Mouse (Mus musculus) embryo, embryonic 11.5 days (tissue): ENCODE results near the gene Glyctk.

Experiments
- DNase-seq: peaks from one replicate; pipeline ENCODE4 v3.0.0-alpha.2; 2012; ENCODE audit warnings: low read depth, low spot score

Glyctk gene

DNA sequence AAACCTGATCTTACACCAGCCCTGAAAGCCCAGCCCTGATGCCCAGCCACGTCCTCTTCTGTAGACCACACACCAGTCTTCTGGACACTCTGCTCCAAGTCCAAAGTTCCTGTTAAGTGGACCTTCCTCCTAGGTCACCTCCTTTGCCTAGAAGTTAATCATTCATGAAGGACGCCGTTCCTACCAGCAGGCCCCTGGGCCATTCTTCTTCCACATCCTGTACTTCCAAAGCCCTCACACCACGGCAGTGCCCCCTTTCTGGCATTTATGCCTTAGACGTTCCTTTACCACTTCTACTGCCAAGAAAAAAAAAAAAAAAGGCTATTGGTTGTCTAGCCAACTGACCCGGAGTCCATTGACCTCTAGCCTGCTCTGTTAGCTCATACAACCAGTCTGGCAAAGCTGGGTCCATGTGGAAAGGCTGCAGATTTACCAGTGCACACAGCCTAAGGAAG lies at the start of gene Glyctk:
Glyctk (minus strand) TSS at position 102 of the 455 bp plus-strand sequence.
- DNase-seq = no peak

DNA sequence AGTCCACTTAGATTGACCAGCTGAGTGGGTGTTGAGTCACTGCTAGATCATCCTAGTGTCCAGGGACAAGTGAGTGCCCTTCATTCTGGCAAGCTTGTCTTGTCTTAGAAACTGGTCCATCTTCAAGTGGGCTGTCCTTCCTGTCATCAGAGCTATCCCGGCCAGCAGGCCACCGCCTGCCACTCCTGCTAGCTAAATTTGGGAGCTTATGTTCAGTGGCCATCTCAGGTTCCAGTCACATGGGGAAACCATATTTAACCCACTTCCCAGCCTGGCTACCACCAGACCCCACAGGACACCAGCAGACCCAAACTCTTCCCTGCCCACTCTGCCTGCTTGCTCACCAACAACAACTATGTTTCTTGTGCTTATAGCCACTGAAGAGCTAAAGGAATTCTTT lies 48.6 kb upstream of the Glyctk start:
- no peak for DNase-seq

DNA sequence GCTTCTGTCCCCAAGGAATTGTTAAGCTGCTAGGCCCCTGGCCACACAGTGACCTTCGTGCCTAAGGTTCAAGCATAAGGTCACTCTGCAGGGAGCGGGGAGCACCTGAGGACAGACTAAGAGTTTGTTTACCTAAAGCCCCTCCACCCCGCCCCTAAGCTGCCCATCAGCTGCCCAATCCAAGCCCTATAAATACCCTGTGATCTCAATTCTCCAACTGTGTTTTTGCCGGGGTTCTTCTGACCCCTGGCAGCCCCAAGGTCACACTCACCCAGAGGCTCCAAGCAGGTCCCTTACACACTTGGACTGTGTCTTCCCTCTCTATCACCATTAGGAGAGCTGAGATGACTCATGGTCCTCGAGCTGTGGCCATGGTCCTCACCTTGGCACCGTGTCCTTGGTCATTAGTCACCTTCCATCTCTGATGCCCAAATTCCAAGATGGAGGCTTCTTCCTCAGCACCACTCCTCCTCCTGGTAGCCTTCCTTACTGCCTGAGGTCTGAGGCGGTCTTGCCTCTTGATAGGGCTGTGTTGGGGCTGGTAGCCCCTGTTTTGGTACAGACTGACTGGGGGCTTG lies 47.9 kb upstream of the Glyctk start:
- no peak for DNase-seq

DNA sequence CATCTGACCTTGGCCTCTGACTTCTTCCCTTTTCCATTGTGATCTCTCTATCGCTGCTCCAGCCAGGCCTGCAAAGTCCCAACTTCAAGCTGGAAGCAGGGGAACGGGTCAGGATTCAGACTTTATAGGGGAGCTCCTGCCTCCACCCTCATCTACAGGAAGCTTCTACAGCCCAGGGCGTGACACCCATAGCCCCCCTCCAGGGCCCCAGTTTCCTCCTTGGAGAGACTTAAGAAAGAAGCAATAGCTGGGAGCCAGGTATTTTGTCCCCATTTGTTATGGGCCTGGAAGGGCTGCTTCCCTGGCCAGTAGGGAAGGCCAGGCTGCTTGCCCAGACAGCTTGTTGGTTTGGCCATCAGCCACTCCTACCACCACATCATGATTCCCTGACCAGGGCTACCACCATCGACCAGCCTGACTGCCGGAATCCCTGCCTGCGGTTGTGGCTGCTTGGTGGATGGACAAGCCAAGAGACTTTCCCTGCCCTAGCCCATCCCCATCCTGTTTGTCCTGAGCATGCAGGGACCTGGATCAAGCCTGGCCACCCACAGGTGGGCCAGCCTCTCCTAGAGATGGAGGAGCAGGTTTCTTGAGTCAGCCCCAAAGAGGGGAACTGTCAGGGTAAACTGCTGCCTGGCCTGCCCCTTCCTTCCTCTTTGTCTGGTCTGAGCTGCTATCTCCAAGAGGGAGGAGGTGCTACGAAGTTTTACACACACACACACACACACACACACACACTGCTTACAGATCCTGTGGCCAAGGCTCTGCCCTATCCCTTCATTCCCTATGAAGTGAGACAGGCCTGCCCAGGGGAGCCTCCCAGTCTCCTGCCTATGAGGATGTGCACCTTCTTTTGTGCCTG lies 46.3 kb upstream of the Glyctk start:
- DNase-seq = no peak

DNA sequence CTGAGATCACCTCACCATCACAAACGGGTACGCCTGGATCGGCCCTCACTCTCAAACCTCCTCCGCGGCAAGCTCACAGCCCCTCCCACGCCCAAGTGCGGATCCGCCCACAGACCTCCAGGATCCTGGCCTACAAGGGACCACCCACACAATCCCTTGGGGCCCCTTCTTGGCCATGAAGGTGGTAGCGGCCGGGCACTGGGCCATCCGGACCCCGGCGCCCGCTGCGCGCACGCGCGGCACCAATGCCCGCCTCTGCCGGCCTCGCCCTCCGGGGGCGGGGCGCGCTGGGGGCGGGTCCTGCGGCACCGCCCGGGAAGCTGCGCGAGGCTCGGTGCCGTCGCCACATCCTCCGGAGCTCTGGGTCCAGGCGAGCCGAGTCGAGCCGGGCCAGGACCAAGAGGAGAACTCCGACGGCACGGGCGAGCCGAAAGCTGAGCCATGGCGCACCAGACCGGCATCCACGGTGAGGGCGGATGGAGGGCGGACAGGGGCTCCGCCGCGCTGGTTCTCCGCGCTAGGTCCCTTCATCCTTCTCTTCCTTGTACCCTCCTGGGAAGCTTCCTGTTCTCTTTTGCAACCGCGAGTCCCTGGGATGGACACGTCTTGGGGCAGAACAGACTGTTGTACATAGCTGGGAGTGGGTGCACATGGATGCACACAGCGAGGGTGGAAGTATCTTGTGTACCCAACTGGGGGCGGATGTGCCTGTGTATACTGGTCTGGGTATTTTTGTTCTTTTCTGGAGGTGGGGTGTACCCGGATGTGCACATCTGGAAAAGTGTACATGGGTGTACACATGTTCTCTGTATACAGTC lies 45.1 kb upstream of the Glyctk start, which contains the start of gene Twf2:
Twf2 (plus strand) TSS at position 290 of the 818 bp plus-strand sequence.
- DNase-seq = peak; percentile 87

DNA sequence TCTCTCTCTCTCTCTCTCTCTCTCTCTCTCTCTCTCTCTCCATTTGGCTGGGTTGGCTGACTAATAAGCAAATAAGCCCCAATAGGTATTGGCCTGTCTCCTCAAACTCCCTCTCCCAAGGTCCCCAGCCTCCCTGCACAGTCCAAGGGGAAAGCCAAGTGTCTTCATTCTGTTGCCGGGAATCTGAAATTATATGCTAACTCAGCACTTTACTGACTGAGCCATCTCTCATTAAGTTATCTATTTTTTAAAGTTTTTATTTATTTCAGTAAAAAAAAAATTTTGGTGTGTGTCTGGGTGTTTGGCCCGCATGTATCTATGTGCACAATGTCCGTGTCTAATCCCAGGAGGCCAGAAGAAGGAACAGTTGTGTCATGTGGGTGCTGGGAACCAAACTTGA lies 44.0 kb upstream of the Glyctk start:
- DNase-seq = no peak

DNA sequence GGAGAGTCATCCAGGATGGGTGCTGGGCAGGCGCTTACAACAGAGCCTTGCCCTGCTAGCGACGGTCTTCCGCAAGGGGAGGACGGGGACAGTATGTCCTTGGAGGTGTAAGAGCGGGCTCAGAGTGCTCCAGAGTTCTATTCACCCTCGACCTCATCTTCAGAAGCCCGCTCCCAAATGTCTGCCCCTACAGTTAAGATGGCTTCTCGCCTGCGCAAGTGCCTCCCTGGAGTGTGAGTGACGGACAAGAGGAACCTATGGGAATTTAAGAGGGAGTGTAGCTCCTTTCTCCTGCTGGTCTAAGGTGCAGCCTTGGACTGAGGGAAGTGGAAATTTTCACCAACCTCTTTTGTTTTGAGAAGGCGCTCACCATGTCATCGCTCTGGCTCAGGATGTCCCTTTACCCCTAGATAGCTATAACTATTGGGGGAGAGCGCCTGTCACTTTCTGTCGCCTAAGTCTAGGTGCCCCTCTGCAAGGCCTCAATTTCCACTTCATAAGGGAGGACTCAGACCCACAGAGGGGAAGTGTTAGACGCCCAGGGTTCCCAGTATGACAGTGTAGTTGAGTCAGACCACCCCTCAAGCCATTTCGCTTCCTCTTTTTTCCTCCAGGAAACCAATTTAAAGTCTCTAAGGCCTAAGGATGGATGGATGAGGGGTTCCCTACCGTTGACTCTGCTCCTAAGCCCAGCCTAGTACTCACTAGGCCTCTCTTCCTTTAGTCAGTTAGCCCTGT lies 41.8 kb upstream of the Glyctk start, which contains the start of gene Ppm1m:
Ppm1m (minus strand) TSS at position 212 of the 738 bp plus-strand sequence.
- no peak for DNase-seq

DNA sequence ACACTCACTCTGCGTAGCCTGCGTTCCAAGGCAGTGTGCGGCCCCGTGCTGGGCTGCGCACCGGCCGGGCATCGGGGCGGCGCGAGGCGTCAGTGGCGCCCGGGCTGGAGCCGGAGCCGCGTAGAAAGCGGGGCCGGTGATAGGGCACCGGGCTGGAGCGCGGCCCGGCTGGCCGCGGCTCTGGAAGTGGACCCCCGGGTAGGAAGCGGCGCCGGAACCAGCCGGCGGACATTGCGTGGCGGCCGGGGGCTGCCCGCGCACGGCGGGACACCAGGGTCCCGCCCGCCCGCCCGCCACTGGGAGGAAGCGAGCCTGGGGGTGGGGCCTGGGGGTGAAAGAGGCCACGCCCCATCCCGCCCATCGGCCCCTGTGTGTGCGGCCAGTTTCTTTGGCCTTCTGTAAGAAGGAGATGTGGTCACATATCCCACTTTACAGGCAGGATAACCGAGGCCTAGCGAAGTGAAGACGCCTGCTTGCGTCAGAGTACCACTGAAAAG lies 41.1 kb upstream of the Glyctk start:
- DNase-seq = peak; percentile 37

DNA sequence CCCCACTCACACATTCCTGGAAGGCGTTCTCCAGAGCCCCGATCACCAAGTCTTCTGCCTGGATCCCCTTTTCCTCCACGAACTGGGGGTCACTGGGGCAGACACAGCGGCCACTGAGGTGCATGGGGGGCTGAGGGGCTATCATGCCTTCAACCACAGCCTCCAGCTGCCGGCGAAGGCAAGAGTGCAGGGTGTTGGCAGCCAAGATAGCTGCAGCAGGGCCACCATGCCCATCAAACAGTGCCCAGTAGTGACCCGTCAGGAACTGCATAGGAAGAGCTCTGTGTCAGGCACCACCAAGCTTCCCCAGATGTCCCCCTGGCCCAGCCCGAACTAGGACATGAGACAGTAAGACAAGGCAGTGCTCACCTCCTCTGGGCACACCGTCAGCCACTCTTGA lies 39.8 kb upstream of the Glyctk start:
- DNase-seq = no peak

DNA sequence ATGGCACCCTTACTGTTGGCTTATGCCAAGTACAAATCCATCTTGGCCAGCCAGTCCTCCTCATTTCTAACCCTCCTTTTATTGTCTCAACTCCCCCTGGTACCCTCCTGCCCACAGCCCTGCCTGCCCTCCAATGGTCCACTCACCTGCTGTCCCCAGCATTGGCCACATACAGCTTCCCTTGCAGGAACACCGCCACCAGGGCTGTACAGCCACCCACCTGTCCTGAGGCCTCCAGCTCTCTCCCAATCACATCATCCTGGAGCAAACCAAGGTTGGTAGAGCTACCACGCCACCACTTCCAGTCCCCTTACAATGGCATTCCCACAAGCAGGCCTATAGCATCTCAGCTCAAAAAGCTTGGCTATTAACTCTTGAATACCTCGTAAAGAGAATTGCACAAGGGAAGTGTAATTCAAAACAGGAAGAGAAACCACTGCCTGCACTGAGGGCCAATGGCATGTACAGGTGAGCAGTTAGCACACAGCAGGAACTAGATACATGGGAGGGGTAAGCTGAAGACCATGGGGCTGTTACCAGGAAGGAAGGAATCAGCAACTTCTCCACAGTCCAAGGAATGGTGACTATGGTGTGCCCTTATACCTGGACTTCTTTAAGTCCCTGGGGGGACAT lies 39.3 kb upstream of the Glyctk start:
- DNase-seq = no peak

DNA sequence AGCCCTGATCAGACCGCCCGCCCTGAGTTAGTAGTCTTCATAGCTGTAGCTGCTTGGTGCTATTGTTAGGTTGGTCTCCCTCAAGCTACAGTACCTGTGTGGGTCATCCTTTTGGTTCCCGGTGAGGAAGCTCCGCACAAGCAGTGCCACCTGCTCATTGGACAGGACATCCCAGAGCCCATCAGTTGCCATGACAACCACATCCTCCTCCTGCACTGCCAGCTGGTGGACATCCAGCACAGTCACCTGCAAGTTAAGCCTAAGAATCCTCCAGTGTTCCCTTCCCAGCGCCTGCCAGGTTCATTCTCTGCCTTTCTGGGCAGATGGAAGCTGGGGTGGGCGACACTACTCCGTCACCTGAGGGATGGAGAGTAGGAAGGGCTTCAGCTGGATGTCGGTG lies 37.8 kb upstream of the Glyctk start:
- DNase-seq = no peak

DNA sequence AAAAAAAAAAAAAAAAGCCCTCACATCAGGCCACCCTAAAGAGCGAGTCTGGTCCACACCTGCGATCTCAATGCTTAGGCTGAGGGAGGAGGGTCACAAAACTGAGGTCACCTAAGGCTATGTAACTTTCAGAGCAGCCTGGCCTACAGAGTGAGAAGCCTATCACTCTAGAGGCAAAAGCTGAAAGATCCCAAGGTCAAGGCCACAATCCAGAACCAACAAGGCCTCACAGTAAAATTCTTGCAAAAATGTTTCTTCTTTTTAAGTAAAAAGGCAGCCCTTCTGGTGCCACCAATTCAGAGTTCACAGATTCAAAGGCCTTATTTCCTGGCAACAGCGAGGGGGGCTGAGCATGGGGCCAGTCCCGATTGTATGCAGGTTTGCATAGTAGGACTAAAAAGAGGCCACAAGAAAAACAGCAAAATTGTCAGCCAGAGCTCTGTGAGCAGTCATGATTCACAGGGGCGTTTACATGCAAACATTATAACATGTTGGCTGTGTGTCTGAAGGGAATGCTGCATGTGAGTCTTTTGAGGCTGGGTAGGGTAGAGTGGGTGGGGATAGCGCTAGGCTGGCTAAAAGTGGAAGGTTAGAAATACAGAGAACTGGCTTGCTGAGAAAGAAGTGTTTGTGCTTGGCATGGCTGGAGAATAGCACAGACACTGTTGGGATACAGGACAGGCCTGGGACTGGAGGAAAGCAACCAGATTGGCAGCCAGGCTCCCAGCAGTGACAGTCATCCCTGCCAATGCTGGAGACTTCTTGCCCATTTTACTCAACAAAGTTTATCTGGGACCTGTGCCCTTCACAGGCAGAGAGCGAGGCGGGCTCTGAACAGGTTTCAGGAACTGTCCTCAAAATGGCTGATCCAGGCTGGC lies 36.2 kb upstream of the Glyctk start:
- DNase-seq = no peak

DNA sequence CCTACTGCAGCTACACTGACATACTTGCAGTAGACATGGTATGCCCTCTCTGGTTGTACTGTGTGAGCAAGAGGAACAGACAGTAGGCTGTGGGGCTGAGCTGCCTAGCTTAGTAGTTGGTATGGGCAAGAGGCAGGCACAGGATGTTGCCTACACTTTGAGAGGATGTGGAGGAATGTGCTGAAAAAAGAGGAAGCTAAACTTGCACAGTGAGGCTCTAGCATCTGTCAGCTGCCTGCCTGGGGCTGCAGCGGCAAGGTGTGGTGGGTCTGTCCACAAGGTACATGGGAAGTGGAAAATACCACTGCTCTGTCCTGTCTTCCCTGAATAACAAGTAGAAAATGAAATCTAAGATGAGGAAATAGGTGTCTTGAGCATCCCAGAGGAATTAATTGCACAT lies 35.1 kb upstream of the Glyctk start:
- DNase-seq = no peak

DNA sequence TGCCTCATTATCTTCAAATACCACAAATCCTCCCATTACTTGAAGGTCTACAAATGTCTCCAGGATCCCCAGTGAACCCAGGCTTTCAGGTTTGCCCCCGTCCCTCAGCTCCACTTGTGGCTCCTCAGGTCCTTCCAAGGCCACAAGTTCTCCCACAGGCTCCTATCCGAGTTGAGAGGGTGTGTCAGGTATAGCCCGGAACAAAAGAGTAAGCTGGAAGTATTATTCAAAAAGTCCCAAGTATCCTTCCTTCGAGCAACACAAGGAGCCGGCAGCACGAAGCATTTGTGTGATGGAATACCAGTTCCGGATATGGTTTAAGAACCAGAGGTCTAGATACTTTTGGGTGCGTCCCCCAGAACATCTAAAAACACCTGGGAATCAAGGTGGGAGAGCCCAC lies 34.1 kb upstream of the Glyctk start:
- no peak for DNase-seq

DNA sequence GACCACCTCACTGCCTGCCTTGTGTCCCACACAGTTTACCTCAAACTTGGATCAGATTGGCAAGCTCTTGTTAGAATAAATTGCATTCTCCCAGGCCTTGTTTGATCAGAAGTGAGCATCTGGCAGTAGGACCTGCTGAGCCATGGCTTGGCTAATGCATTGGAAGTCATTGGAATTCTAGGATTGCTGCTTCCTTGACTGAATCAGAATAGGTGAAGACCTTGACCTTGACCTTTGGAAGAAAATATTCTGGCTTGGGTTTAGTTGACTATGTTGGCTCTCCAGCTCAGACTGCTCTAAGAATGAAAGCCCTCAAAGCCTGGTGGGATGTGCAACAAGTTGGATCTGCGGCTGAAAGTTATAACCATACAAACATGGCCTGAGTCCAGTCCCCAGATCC lies 33.4 kb upstream of the Glyctk start:
- no peak for DNase-seq

DNA sequence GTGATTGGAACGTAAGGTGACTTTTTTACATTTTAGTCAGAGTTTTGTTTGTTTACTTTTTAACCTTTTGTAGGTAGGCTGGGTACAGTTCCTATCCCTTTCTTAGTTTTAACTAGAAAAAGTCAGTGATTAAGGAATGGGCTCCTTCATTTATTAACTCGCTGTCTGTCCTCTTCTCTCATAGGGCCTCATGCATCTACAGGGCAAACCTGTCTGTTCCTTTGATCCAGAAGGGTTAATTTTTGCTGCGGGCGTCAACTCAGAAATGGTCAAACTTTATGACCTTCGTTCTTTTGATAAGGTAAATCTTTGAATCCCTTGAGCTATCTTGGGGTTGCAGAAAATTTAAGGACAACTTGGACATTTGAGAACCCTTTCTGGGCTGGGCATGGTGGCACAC lies 26.1 kb upstream of the Glyctk start:
- no peak for DNase-seq

DNA sequence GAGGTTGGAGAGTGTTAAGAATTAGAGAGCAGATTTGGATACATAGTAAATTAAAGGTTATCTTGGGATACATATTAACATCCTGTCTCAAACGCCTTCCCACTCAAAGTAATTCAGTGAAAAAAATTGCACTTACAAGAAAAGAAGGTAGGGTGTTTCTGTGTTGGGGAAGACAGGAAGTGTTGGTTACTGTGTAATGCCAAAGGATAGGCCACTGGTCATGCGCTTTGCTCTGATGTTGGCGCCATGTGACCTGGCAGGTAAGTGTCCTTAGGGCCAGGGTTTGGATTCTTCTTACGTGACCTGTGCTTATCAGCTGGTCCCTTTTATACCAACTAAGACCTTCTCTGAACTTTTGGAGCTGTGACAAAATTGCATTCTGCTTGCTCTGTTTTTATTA lies 24.2 kb upstream of the Glyctk start:
- no peak for DNase-seq

DNA sequence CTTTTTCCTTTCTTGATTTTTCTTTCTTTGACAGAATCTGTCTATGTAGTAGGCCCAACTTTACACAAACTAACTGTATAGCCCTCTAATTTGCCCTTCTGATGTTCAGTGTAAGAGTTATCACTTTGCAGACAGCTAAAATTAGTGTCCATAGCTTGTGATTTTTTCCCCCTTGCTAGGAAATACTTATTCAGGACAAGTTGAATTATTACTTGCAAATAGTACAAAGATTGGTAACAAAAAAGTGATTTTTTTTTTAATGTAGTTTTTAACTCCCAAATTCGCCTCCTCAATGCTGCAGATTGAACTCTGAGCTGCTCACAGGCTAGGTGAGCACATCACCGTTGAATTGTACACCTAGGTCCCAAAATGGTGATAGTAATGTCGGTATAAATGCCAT lies 22.0 kb upstream of the Glyctk start:
- no peak for DNase-seq

DNA sequence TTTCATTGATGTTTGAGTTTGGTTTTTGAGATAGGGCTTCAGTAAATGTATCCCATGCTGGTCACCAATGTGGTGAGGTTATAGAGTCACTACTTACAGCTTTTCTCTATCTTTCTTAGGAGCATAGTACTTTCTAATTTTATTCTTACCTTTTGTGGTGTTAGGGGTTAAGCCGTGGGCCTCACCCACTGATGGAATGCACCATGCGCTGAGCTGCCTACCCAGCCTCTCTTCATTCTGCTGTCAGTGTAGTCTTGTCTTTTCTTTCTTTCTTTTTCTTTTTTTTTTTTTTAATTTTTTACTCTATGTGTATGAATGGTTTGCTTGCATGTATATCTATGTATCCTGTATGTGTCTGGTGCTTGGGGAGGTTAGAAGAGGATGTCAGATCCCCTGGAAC lies 21.5 kb upstream of the Glyctk start:
- no peak for DNase-seq

DNA sequence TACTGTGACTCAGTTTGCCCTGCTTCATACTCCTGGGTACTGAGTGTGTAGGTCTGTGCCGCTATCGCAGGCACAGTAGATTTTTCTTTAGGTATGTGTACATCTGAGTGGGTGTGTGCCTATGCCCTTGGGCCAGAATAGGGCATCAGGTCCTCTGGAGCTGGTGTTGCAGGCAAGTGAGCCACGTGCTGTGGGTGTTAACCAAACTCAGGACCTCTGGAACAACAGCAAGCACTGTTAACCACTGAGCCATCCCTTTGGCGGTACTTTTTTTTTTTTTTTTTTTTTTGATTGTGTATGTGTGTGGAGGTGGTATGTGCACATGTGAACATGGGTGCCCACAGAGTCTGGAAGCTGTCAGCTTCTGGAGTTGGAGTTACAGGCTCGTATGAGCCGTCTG lies 19.9 kb upstream of the Glyctk start:
- no peak for DNase-seq
